Mouse (Mus musculus) stomach, postnatal 0 days (tissue): ENCODE results near the gene Isg15.

Experiments used
- CTCF ChIP-seq: IDR thresholded peaks from 2 replicates; pipeline ENCODE4 v1.5.1; 2016; ENCODE audit warnings: antibody characterized with exemption, low read depth, mild to moderate bottlenecking, moderate library complexity
- EP300 ChIP-seq: optimal IDR thresholded peaks from 2 replicates; pipeline ENCODE3; 2016; ENCODE audit warnings: antibody characterized with exemption

DNA sequence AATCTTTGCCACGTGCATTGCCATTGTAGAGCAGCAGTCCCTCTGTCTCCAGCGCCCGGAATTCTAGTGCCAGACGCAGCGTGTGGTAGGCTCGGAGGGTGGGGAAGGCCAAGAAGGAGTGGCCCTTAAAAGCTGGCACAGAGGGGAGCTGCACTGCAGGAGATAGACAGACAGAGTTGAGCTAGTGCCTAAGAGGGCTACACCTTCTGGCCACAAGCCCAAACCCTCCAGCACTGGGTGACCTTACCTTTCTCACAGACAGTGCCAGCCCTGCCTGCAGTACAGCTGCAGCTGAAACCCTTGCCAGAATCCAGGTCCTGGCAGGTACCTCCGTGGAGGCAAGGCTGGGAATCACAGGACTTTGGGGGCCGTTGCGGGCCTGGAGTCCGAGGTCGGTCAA lies 28.8 kb downstream of the Isg15 start:
- TF ChIP-seq CTCF = no peak
- TF ChIP-seq EP300 = no peak
